Comparison of ENCODE assay signal across 15 mouse cellular contexts in genomic region chr2:112373141-112373540, GRCm38 (mm10). TPM values are rescaled to one million over a fixed set of nuclear protein-coding genes. Genes with fewer than 3 reads are reported as not detected.
A peak's percentile ranks its signal among the peaks of the same experiment; 100 is the strongest.
DNase-seq lines count a peak whose midpoint lies in the region; ATAC-seq and TF ChIP-seq lines count a peak whose summit lies in the region.
"Had no signal": no experiment of that assay in that cellular context is flagged by ENCODE, and none has a peak within 500 bp of the region (broad histone marks: within the 10 kb centered on the region; RNA-seq: fewer than 3 reads in every experiment).

No protein-coding gene starts in this region.

- H3K36me3 ChIP-seq in lung, embryonic 16.5 days (ENCODE audit: control insufficient read depth, insufficient read depth, low read length): no peaks in the 10 kb centered on the region
- no peaks in the 10 kb centered on the region for H3K36me3 ChIP-seq in forebrain, postnatal 0 days (ENCODE audit: insufficient read depth)
- H3K36me3 ChIP-seq: embryonic facial prominence, embryonic 12.5 days; forebrain, embryonic 12.5 days; hindbrain, embryonic 13.5 days; liver, embryonic 15.5 days had no signal

- H3K27me3 ChIP-seq in lung, embryonic 16.5 days (ENCODE audit: control insufficient read depth, insufficient read depth, low read depth, low read length): no peaks in the 10 kb centered on the region
- no peaks in the 10 kb centered on the region; the same call in 1 of the 2 replicates for H3K27me3 ChIP-seq in forebrain, postnatal 0 days (ENCODE audit: insufficient read depth, low read length)
- H3K27me3 ChIP-seq: embryonic facial prominence, embryonic 12.5 days had no signal

- WGBS in lung, embryonic 16.5 days: 46% methylated on average over 4 of the region's 4 CpGs
- 51% methylated on average over 4 of the region's 4 CpGs for WGBS in lung, adult 2 months
- 55% methylated on average over 4 of the region's 4 CpGs for WGBS in forebrain, postnatal 0 days

- no peak for TF ChIP-seq POLR2A in lung, adult 2 months (IDR thresholded peaks at IDR 0.05; ENCODE audit: borderline replicate concordance, extremely low read depth, low read depth, low read length)

- intact Hi-C loops in gastrocnemius, postnatal 36 days (cut with DNase I): no loop called here

- 0 out of 2 replicates have a peak, but pooled peaks cover 2% of the 10 kb centered on the region for H3K4me1 ChIP-seq in lung, embryonic 16.5 days (replicated peaks; ENCODE audit: control insufficient read depth, insufficient read depth, low read length)
- peaks cover 2% of the 10 kb centered on the region; the same call in 1 of the 2 replicates for H3K4me1 ChIP-seq in lung, adult 2 months (ENCODE audit: control insufficient read depth, insufficient read depth, low read length)
- no peaks in the 10 kb centered on the region for H3K4me1 ChIP-seq in forebrain, postnatal 0 days (ENCODE audit: insufficient read depth)
- H3K4me1 ChIP-seq: embryonic facial prominence, embryonic 12.5 days; forebrain, embryonic 12.5 days had no signal

- no peak for TF ChIP-seq CTCF in lung, adult 2 months (IDR thresholded peaks at IDR 0.05; ENCODE audit: insufficient read depth, low read length)
- no peak for TF ChIP-seq CTCF in forebrain, postnatal 0 days (IDR thresholded peaks at IDR 0.05; ENCODE audit: low read depth)

- ATAC-seq in lung, embryonic 16.5 days (ENCODE audit: low read depth): peak; percentile 45; the same call in 1 of the 2 replicates
- no peak for ATAC-seq in forebrain, postnatal 0 days
- ATAC-seq: intestine, postnatal 0 days had no signal

- H3K9me3 ChIP-seq in lung, embryonic 16.5 days (ENCODE audit: control insufficient read depth, low read length): no peaks in the 10 kb centered on the region
- H3K9me3 ChIP-seq in forebrain, postnatal 0 days (ENCODE audit: low read length): no peaks in the 10 kb centered on the region
- H3K9me3 ChIP-seq: embryonic facial prominence, embryonic 12.5 days; forebrain, embryonic 12.5 days; hindbrain, embryonic 13.5 days; liver, embryonic 15.5 days had no signal

- no peak overlapping the region for H3K27ac ChIP-seq in lung, embryonic 16.5 days (ENCODE audit: low read length)
- H3K27ac ChIP-seq in forebrain, postnatal 0 days (ENCODE audit: low read depth, low read length): no peak overlapping the region
- H3K27ac ChIP-seq: embryonic facial prominence, embryonic 12.5 days; forebrain, embryonic 12.5 days; hindbrain, embryonic 13.5 days; liver, embryonic 15.5 days had no signal

- no peak overlapping the region for H3K4me2 ChIP-seq in lung, embryonic 16.5 days (ENCODE audit: low read depth, low read length)
- no peak overlapping the region for H3K4me2 ChIP-seq in forebrain, postnatal 0 days (ENCODE audit: low read depth)
- H3K4me2 ChIP-seq: embryonic facial prominence, embryonic 12.5 days; forebrain, embryonic 12.5 days; hindbrain, embryonic 13.5 days; liver, embryonic 15.5 days had no signal

- no peak overlapping the region for H3K4me3 ChIP-seq in lung, embryonic 16.5 days (ENCODE audit: low read length)
- H3K4me3 ChIP-seq in lung, adult 2 months (replicated peaks; ENCODE audit: extremely low read depth, low read depth, low read length): no peak overlapping the region
- no peak overlapping the region for H3K4me3 ChIP-seq in forebrain, postnatal 0 days (ENCODE audit: low read depth, low read length)
- H3K4me3 ChIP-seq: embryonic facial prominence, embryonic 12.5 days; forebrain, embryonic 12.5 days; hindbrain, embryonic 13.5 days; liver, embryonic 15.5 days had no signal

- DNase-seq in gastrocnemius, postnatal 25 days: peak; percentile 22
- DNase-seq in gastrocnemius, postnatal 36 days: no peak
- no peak for DNase-seq in lung, adult 2 months
- peak; percentile 94 for DNase-seq in NIH3T3 (ENCODE audit: low read depth)
- peak; percentile 76 for DNase-seq in skeletal muscle tissue, adult 2 months (ENCODE audit: low read depth, low spot score)
- DNase-seq in forebrain, postnatal 0 days: no peak
- DNase-seq: cerebellum, adult 11-12 months; kidney, postnatal 14 days; thymus, adult 2 months had no signal

- H3K9ac ChIP-seq in lung, embryonic 16.5 days (ENCODE audit: low read length): no peak overlapping the region
- no peak overlapping the region for H3K9ac ChIP-seq in forebrain, postnatal 0 days
- H3K9ac ChIP-seq: embryonic facial prominence, embryonic 12.5 days; forebrain, embryonic 12.5 days; hindbrain, embryonic 13.5 days; liver, embryonic 15.5 days had no signal

RNA-seq across cellular contexts. Expression of gene Emc4, which starts 5.3 kb away (rescaled TPM):
- 10 to 100 TPM; 58.3 to 68.9 TPM for total RNA-seq in gastrocnemius, postnatal 25 days (2021)
- 10 to 100 TPM; 59.0 to 71.1 TPM for total RNA-seq in gastrocnemius, postnatal 36 days (2021)
- polyA plus RNA-seq in lung, embryonic 16.5 days (2015; fragmentation: Nextera tagmentation; extraction: Ambion mirVana): 109 and 113 TPM in 2 replicates
- polyA plus RNA-seq in lung, adult 2 months (2012; rRNA removed): 76.8 and 95.5 TPM in 2 replicates
- 92.5 and 96.0 TPM in 2 replicates for total RNA-seq in forebrain, postnatal 0 days (2014; rRNA removed)
- 216 and 251 TPM in 2 replicates for polyA plus RNA-seq in forebrain, postnatal 0 days (2015; fragmentation: Nextera tagmentation; extraction: Ambion mirVana)

RNA-seq across cellular contexts. Expression of gene Katnbl1, which starts 5.9 kb away (rescaled TPM):
- total RNA-seq in gastrocnemius, postnatal 25 days (2021): 1 to 10 TPM; 2.8 to 3.1 TPM
- 1 to 10 TPM; 1.9 to 3.1 TPM for total RNA-seq in gastrocnemius, postnatal 36 days (2021)
- polyA plus RNA-seq in lung, embryonic 16.5 days (2015; fragmentation: Nextera tagmentation; extraction: Ambion mirVana): 39.0 and 45.8 TPM in 2 replicates
- polyA plus RNA-seq in lung, adult 2 months (2012; rRNA removed): 1.2 and 2.3 TPM in 2 replicates
- total RNA-seq in forebrain, postnatal 0 days (2014; rRNA removed): 22.2 and 23.9 TPM in 2 replicates
- 22.1 and 24.3 TPM in 2 replicates for polyA plus RNA-seq in forebrain, postnatal 0 days (2015; fragmentation: Nextera tagmentation; extraction: Ambion mirVana)

Comparison
In these comparisons a context has a peak if more than half of its experiments do, and no peak if none do; other contexts are left out.
1. DNase-seq: peak in gastrocnemius, postnatal 25 days (single experiment), NIH3T3 (single experiment) and skeletal muscle tissue, adult 2 months (single experiment); none in gastrocnemius, postnatal 36 days (0 of 2), lung, adult 2 months (single experiment) and forebrain, postnatal 0 days (single experiment).